Mouse (Mus musculus) left cerebral cortex, postnatal 10 days (tissue): Measurements from ENCODE around the gene Trex1. TPM values are rescaled to one million over a fixed set of nuclear protein-coding genes. Genes with fewer than 3 reads are reported as not detected.

ENCODE experiments used
- DNase-seq, 2 experiments: peaks; one replicate each; pipeline ENCODE4 v3.0.0; 2021 to 2022; ENCODE audit warnings: low spot score in 2 of 2, mixed read lengths in 1 of 2; ENCODE audit errors: extremely low spot score in 1 of 2
- intact Hi-C: fragments of 180-260 bp; cut with DNase I; formaldehyde crosslinking; loops from one replicate; pipeline ENCODE4 v1.15.1; 2025
- total RNA-seq, 2 experiments: library from RNA; stranded (reverse); gene quantifications; 2 replicates each; pipeline ENCODE4 v1.2.3; 2021

Trex1 gene
- 10 to 100 TPM; 11.4 to 12.1 TPM for total RNA-seq

GRCm38 (mm10) chr9:109059136-109059903 lies at the start of gene Trex1:
Gene Trex1 (minus strand): TSS chr9:109059734.
- DNase-seq: peak; percentile 84 to 92

GRCm38 (mm10) chr9:109107341-109107740 lies 47.8 kb upstream of the Trex1 start:
- intact Hi-C loops: no loop called here
- DNase-seq: no peak

More at GRCm38 (mm10) chr9:109059136-109059903, at the start of gene Trex1:
- intact Hi-C loops: loop anchor here (2.0 kb wide), 1 partner anchor 57 kb away; no protein-coding TSS in a partner anchor

- DNase-seq: no peak
- intact Hi-C loops: no loop called here
Measured at GRCm38 (mm10) chr9:109105648-109106047, 46.1 kb upstream of the Trex1 start.

GRCm38 (mm10) chr9:109105011-109105410 lies 45.5 kb upstream of the Trex1 start:
- intact Hi-C loops: no loop called here
- DNase-seq: peak in 1 of 2 experiments; percentile 87

GRCm38 (mm10) chr9:109104083-109104482 lies 44.5 kb upstream of the Trex1 start:
- DNase-seq: no peak
- intact Hi-C loops: no loop called here

GRCm38 (mm10) chr9:109103250-109103649 lies 43.7 kb upstream of the Trex1 start:
- intact Hi-C loops: no loop called here
- DNase-seq: no peak

GRCm38 (mm10) chr9:109102541-109102940 lies 43.0 kb upstream of the Trex1 start:
- intact Hi-C loops: no loop called here
- no peak for DNase-seq

GRCm38 (mm10) chr9:109101933-109102445 lies 42.5 kb upstream of the Trex1 start:
- intact Hi-C loops: no loop called here
- DNase-seq: no peak

- no peak for DNase-seq
- intact Hi-C loops: no loop called here
Measured at GRCm38 (mm10) chr9:109100307-109100928, 40.9 kb upstream of the Trex1 start.

- intact Hi-C loops: loop anchor here (10.0 kb wide), 1 partner anchor 736 kb away; the partner anchor contains the start of gene Nme6
- peak in 1 of 2 experiments; percentile 87 for DNase-seq
Measured at GRCm38 (mm10) chr9:109098969-109099368, 39.4 kb upstream of the Trex1 start.

GRCm38 (mm10) chr9:109098366-109098765 lies 38.8 kb upstream of the Trex1 start:
- intact Hi-C loops: loop anchor here (10.0 kb wide), 1 partner anchor 736 kb away; the partner anchor contains the start of gene Nme6
- peak in 1 of 2 experiments; percentile 16 for DNase-seq

- DNase-seq: peak; percentile 78 to 83
- intact Hi-C loops: loop anchor here (10.0 kb wide), 1 partner anchor 737 kb away; the partner anchor contains the start of gene Nme6
Measured at GRCm38 (mm10) chr9:109097831-109098230, 38.3 kb upstream of the Trex1 start.

- no peak for DNase-seq
- intact Hi-C loops: loop anchor here (10.0 kb wide), 1 partner anchor 738 kb away; the partner anchor contains the start of gene Nme6
Measured at GRCm38 (mm10) chr9:109097291-109097690, 37.8 kb upstream of the Trex1 start.

- intact Hi-C loops: loop anchor here (10.0 kb wide), 1 partner anchor 738 kb away; the partner anchor contains the start of gene Nme6
- DNase-seq: no peak
Measured at GRCm38 (mm10) chr9:109096856-109097255, 37.3 kb upstream of the Trex1 start.

GRCm38 (mm10) chr9:109096251-109096661 lies 36.7 kb upstream of the Trex1 start:
- intact Hi-C loops: loop anchor here (10.0 kb wide), 1 partner anchor 739 kb away; the partner anchor contains the start of gene Nme6
- peak; percentile 31 to 33 for DNase-seq

GRCm38 (mm10) chr9:109095137-109095982 lies 35.8 kb upstream of the Trex1 start, which contains the start of gene Plxnb1:
Gene Plxnb1 (plus strand): TSS chr9:109095389.
- peak; percentile 73 to 90 for DNase-seq
- intact Hi-C loops: loop anchor here (10.0 kb wide), 1 partner anchor 739 kb away; the partner anchor contains the start of gene Nme6

- intact Hi-C loops: loop anchor here (10.0 kb wide), 1 partner anchor 740 kb away; the partner anchor contains the start of gene Nme6
- DNase-seq: no peak
Measured at GRCm38 (mm10) chr9:109094553-109095136, 35.1 kb upstream of the Trex1 start.
